Mouse (Mus musculus) forebrain, embryonic 10.5 days (tissue): Measurements from ENCODE around the gene 4931428F04Rik. TPM values are rescaled to one million over a fixed set of nuclear protein-coding genes. Genes with fewer than 3 reads are reported as not detected.

Source experiments
- DNase-seq: peaks from one replicate; pipeline ENCODE4 v3.0.0-alpha.2; 2017; ENCODE audit warnings: low spot score; ENCODE audit errors: extremely low spot score
- H3K27ac ChIP-seq: fragments of 300-500 bp; sonication (generic); 2 replicates; pipeline ENCODE4 v1.5.1; 2016; ENCODE audit warnings: mild to moderate bottlenecking
- H3K27me3 ChIP-seq: fragments of 300-500 bp; sonication (generic); 2 replicates; pipeline ENCODE4 v1.6.1; 2016; ENCODE audit warnings: mild to moderate bottlenecking; ENCODE audit not compliant: poor library complexity, severe bottlenecking
- H3K36me3 ChIP-seq: fragments of 300-500 bp; sonication (generic); replicated peaks from 2 replicates; pipeline ENCODE4 v1.6.1; 2016; ENCODE audit warnings: mild to moderate bottlenecking, moderate library complexity
- H3K4me1 ChIP-seq: fragments of 300-500 bp; sonication (generic); 2 replicates; pipeline ENCODE4 v1.6.1; 2016
- H3K4me3 ChIP-seq: fragments of 300-500 bp; sonication (generic); 2 replicates; pipeline ENCODE4 v1.5.1; 2016; ENCODE audit warnings: mild to moderate bottlenecking, moderate library complexity
- H3K9me3 ChIP-seq: fragments of 300-500 bp; sonication (generic); 2 replicates; pipeline ENCODE4 v1.6.1; 2016; ENCODE audit warnings: mild to moderate bottlenecking, moderate library complexity
- WGBS: fragments of 180-500 bp; shearing (Covaris S2); methylation state at CpG from one replicate; pipeline ENCODE4 v1.1.7; 2016; 5-methylcytosine and 5-hydroxymethylcytosine counted together
- polyA plus RNA-seq: library from polyadenylated mRNA; unstranded; fragments of >200 nt; fragmentation: Nextera tagmentation; extraction: Ambion mirVana; gene quantifications from 2 replicates; pipeline ENCODE4 v1.2.1, GENCODE M21; 2016

4931428F04Rik gene
- 16.5 and 19.8 TPM in 2 replicates for polyA plus RNA-seq

GRCm38 (mm10) chr8:105289805-105290460 lies at the start of gene 4931428F04Rik:
TSS of gene 4931428F04Rik (minus strand) at chr8:105289864.
- 2% methylated on average over 43 of the region's 43 CpGs for WGBS
- Histone ChIP-seq H3K27me3 (peaks cover 47% of the 10 kb centered on the region), H3K4me3 (peak within 1 kb of the TSS; percentile 65), H3K27ac (peak within 1 kb of the TSS; percentile 96), H3K4me1 (peaks cover 35% of the 10 kb centered on the region), H3K36me3 (peaks cover 8% of the 10 kb centered on the region), H3K9me3 (no peaks in the 10 kb centered on the region)
- DNase-seq, result peak; percentile 58

- Histone ChIP-seq H3K27me3 (peaks cover 27% of the 10 kb centered on the region), H3K4me1 (peaks cover 9% of the 10 kb centered on the region), H3K27ac (no peak overlapping the region), H3K36me3 (peaks cover 52% of the 10 kb centered on the region), H3K9me3 (no peaks in the 10 kb centered on the region), H3K4me3 (no peak overlapping the region)
- DNase-seq, result no peak
- whole genome bisulfite sequencing, result 61% methylated on average over 4 of the region's 4 CpGs
Measured at GRCm38 (mm10) chr8:105338992-105339391, 49.3 kb upstream of the 4931428F04Rik start.

- Histone ChIP-seq H3K4me1 (peaks cover 9% of the 10 kb centered on the region), H3K27me3 (peaks cover 27% of the 10 kb centered on the region), H3K36me3 (peaks cover 72% of the 10 kb centered on the region), H3K9me3 (no peaks in the 10 kb centered on the region), H3K27ac (no peak overlapping the region), H3K4me3 (peak overlapping the region; percentile 16)
- DNase-seq, result no peak
- 49% methylated on average over 32 of the region's 32 CpGs for WGBS
Measured at GRCm38 (mm10) chr8:105336373-105337130, 46.9 kb upstream of the 4931428F04Rik start.

- H3K27me3 ChIP-seq, result peaks cover 15% of the 10 kb centered on the region
- H3K4me3 ChIP-seq, result no peak overlapping the region
- H3K9me3 ChIP-seq, result no peaks in the 10 kb centered on the region
- no peak overlapping the region for H3K27ac ChIP-seq
- peaks cover 98% of the 10 kb centered on the region for H3K36me3 ChIP-seq
- 82% methylated on average over 2 of the region's 2 CpGs for WGBS
- peaks cover 1% of the 10 kb centered on the region for H3K4me1 ChIP-seq
- no peak for DNase-seq
Measured at GRCm38 (mm10) chr8:105332523-105332922, 42.9 kb upstream of the 4931428F04Rik start.

- H3K9me3 ChIP-seq, result no peaks in the 10 kb centered on the region
- DNase-seq, result no peak
- no peak overlapping the region for H3K27ac ChIP-seq
- peaks cover 92% of the 10 kb centered on the region for H3K36me3 ChIP-seq
- peaks cover 9% of the 10 kb centered on the region for H3K27me3 ChIP-seq
- H3K4me3 ChIP-seq, result no peak overlapping the region
- 95% methylated on average over 9 of the region's 9 CpGs for WGBS
- H3K4me1 ChIP-seq, result peaks cover 7% of the 10 kb centered on the region
Measured at GRCm38 (mm10) chr8:105331931-105332330, 42.3 kb upstream of the 4931428F04Rik start.

- 96% methylated on average over 22 of the region's 22 CpGs for WGBS
- Histone ChIP-seq H3K27me3 (peaks cover 5% of the 10 kb centered on the region), H3K36me3 (peaks cover 87% of the 10 kb centered on the region), H3K4me3 (no peak overlapping the region), H3K9me3 (no peaks in the 10 kb centered on the region), H3K27ac (no peak overlapping the region), H3K4me1 (peaks cover 10% of the 10 kb centered on the region)
- no peak for DNase-seq
Measured at GRCm38 (mm10) chr8:105331469-105331868, 41.8 kb upstream of the 4931428F04Rik start.

- peaks cover 76% of the 10 kb centered on the region for H3K36me3 ChIP-seq
- H3K4me1 ChIP-seq, result peaks cover 15% of the 10 kb centered on the region
- no peaks in the 10 kb centered on the region for H3K9me3 ChIP-seq
- H3K27ac ChIP-seq, result no peak overlapping the region
- no peak overlapping the region; the same call in 1 of the 2 replicates for H3K4me3 ChIP-seq
- 96% methylated on average over 12 of the region's 12 CpGs for WGBS
- H3K27me3 ChIP-seq, result no peaks in the 10 kb centered on the region
- DNase-seq, result no peak
Measured at GRCm38 (mm10) chr8:105330325-105330724, 40.7 kb upstream of the 4931428F04Rik start.

GRCm38 (mm10) chr8:105326968-105327367 lies 37.3 kb upstream of the 4931428F04Rik start:
- DNase-seq, result no peak
- Histone ChIP-seq H3K4me3 (peak overlapping the region; percentile 76), H3K36me3 (peaks cover 53% of the 10 kb centered on the region), H3K9me3 (no peaks in the 10 kb centered on the region), H3K27ac (peak overlapping the region; percentile 88), H3K4me1 (peaks cover 23% of the 10 kb centered on the region), H3K27me3 (no peaks in the 10 kb centered on the region)
- 39% methylated on average over 6 of the region's 6 CpGs for WGBS

GRCm38 (mm10) chr8:105326141-105326672 lies 36.5 kb upstream of the 4931428F04Rik start, which contains the start of the genes Lrrc29 and Tmem208:
TSS of gene Lrrc29 (minus strand) at chr8:105326278.
TSS of gene Tmem208 (plus strand) at chr8:105326354.
- peak; percentile 96 for DNase-seq
- peak within 1 kb of the TSS; percentile 88 for H3K27ac ChIP-seq
- peaks cover 46% of the 10 kb centered on the region for H3K36me3 ChIP-seq
- WGBS, result under 1% methylated on average over 36 of the region's 36 CpGs
- H3K4me3 ChIP-seq, result peak within 1 kb of the TSS; percentile 76
- peaks cover 23% of the 10 kb centered on the region for H3K4me1 ChIP-seq
- no peaks in the 10 kb centered on the region for H3K27me3 ChIP-seq
- no peaks in the 10 kb centered on the region for H3K9me3 ChIP-seq

- H3K27me3 ChIP-seq, result no peaks in the 10 kb centered on the region
- H3K36me3 ChIP-seq, result peaks cover 40% of the 10 kb centered on the region
- DNase-seq, result no peak
- H3K27ac ChIP-seq, result peak overlapping the region; percentile 88
- peak overlapping the region; percentile 76 for H3K4me3 ChIP-seq
- H3K4me1 ChIP-seq, result peaks cover 23% of the 10 kb centered on the region
- no peaks in the 10 kb centered on the region for H3K9me3 ChIP-seq
- WGBS, result 1% methylated on average over 12 of the region's 12 CpGs
Measured at GRCm38 (mm10) chr8:105325641-105326093, 36.0 kb upstream of the 4931428F04Rik start.

- H3K9me3 ChIP-seq, result no peaks in the 10 kb centered on the region
- DNase-seq, result no peak
- H3K4me3 ChIP-seq, result no peak overlapping the region
- H3K27ac ChIP-seq, result no peak overlapping the region
- peaks cover 23% of the 10 kb centered on the region for H3K4me1 ChIP-seq
- peaks cover 37% of the 10 kb centered on the region for H3K36me3 ChIP-seq
- WGBS, result 88% methylated on average over 4 of the region's 4 CpGs
- H3K27me3 ChIP-seq, result no peaks in the 10 kb centered on the region
Measured at GRCm38 (mm10) chr8:105323183-105323582, 33.5 kb upstream of the 4931428F04Rik start.

GRCm38 (mm10) chr8:105318662-105319190 lies 29.1 kb upstream of the 4931428F04Rik start:
- H3K9me3 ChIP-seq, result no peaks in the 10 kb centered on the region
- H3K36me3 ChIP-seq, result peaks cover 68% of the 10 kb centered on the region
- 87% methylated on average over 11 of the region's 11 CpGs for WGBS
- no peaks in the 10 kb centered on the region for H3K27me3 ChIP-seq
- peaks cover 6% of the 10 kb centered on the region; the same call in 1 of the 2 replicates for H3K4me1 ChIP-seq
- DNase-seq, result no peak
- H3K4me3 ChIP-seq, result no peak overlapping the region
- H3K27ac ChIP-seq, result no peak overlapping the region
